Mouse (Mus musculus) cerebellum, postnatal 10 days (tissue): Measurements from ENCODE around the gene Ccnd3.
"Not testable (repeated sequence)": the region's sequence is repeated elsewhere in the genome, so short reads cannot be mapped to it uniquely, and the experiment has no call there.

Source experiments
- DNase-seq, 2 experiments: peaks; one replicate each; pipeline ENCODE4 v3.0.0; 2021; ENCODE audit warnings: mixed read lengths in 2 of 2

Ccnd3 gene

GRCm38 (mm10) chr17:47596839-47597164 is 92.0 kb downstream of the Ccnd3 start:
- DNase-seq, result no peak

DNA sequence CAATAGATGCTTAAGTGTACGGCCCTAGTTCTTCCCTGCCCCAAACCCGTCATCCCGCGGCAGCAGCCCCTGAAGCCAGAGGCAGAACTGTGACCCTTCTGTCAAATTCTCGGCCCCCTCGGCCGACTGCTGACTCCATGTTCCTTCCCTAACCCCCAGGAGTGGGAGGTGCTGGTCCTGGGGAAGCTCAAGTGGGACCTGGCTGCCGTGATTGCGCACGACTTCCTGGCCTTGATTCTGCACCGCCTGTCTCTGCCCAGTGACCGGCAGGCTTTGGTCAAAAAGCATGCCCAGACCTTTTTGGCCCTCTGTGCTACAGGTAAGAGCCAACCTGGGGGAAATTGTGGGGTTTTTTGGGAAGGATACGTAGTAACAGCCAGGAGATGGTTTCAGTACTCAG is 92.4 kb downstream of the Ccnd3 start:
- no peak for DNase-seq

DNA sequence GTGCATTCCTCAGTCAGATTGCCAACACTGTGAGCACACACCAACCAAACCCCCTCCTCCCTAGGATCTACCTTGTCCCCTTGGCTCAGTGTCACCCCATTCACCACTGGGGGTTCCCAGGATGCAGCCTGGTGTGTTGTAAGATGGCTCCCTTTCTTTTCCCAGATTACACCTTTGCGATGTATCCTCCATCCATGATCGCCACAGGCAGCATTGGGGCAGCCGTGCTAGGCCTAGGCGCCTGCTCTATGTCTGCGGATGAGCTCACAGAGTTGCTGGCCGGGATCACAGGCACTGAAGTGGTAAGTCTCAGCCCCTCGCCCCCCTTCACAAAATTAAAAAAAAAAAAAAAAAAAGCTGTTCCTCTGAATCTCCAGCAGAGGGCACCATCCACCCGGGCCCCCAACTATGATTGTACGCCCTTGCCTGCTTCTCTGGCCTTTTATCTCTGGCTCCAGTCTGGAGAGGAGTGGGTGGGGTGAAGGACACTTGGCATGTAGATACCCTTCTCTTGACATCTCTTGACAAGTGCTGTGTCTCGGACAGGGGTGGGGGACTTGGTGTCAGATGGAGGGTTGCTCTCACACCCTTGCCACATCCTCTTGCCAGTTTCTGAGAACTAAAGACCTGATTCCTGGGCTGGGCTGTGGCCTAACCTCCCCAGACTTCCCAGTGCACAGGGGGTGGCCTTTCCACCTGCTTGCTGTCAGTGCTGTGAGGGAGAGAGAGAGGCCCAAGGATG is 93.2 kb downstream of the Ccnd3 start:
- DNase-seq, result peak; percentile 53 to 63

DNA sequence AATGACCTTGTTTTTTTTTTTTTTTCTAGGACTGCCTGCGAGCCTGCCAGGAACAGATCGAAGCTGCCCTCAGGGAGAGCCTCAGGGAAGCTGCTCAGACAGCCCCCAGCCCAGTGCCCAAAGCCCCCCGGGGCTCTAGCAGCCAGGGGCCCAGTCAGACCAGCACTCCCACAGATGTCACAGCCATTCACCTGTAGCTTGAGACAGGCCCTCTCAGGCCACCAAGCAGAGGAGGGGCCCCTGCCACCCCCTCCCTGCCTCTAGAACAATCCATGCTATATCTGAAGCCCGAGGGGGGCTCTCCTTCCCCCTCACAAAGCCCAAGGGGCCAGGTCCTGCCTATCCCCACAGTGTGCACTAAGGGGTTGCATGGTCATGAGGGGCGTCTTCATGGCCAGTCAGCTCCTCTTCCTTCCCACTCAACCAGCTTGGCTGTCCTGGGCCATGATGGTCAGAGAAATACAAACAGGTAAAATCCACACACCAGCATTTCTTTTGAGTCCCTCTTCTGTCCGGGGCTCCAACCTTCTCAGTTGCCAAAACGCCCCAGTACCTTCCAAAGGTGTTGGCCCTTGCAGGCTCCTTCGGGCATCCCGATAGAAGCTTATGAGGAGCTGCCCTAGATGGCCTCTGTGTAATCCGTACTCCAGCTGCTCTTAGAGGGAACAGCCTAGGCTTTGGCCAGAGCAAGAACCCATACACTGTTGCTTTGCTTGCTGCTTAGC is 93.9 kb downstream of the Ccnd3 start:
- DNase-seq, result not testable (repeated sequence)

DNA sequence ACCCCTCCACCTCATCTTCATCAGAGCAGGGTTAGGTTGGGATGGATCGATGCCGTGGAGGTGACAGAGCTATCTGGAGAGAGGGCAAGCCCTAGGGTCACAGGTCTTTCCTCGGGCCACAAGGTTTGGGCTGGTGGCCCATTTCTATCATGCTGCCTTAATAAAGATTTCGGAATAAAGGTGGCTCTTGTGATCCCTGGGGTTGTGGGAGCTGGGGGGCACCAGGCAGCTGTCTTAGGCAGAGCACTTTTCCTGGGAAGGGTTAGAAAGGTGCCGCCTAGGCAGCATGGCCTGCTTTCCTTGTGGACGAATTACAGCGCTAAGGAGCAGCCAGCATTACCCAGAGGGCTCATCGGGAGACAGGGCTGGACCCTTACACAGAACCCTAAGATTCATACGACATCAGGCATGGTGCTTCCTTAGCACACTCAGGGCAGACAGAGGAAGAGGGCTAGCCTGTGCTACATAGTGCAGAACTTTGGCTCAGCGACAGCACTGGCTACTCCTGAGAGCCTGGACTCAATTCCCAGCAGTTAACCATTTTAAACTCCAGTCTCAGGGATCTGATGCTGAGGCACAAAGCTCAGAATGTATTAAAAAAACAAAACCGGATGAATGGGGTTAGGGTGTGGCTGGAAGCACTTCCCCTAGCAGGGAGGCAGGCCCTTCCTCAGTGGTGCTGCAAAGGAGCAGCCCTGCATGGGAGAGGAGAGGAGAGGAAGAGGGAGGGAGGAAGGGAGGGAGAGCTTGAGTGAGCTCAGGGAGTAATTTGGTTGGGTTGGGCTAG is 94.9 kb downstream of the Ccnd3 start:
- DNase-seq, result no peak

- no peak for DNase-seq
These were observed 95.9 kb downstream of the Ccnd3 start for GRCm38 (mm10) chr17:47600601-47601388.

- no peak for DNase-seq
These were observed 96.5 kb downstream of the Ccnd3 start for GRCm38 (mm10) chr17:47601389-47601755.

DNA sequence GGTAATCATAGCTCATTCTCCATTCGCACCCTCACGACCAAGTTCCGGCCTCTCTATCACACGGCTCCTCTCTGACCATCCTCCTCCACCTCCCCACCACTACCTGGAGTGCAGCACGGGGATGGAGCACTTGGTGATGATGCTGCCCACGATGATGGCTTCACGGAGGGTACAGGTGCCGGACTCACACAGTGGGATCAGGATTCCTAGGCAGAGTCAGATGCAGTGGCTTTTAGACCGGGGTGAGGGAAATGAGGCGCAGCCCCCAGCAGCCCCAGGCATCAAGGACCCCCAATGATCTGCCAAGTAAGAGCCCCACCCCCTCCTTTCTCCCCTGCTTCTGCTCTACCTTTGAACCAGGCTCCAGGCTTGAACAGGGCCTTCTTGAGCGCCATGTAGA is 97.4 kb downstream of the Ccnd3 start:
- no peak for DNase-seq

GRCm38 (mm10) chr17:47606220-47606619 is 101.4 kb downstream of the Ccnd3 start:
- no peak for DNase-seq

- DNase-seq, result no peak
These were observed 104.3 kb downstream of the Ccnd3 start for GRCm38 (mm10) chr17:47609182-47609581.

GRCm38 (mm10) chr17:47610849-47611660 is 106.2 kb downstream of the Ccnd3 start, which contains the start of the genes Bysl, Med20 and Gm20517:
Gene Bysl (minus strand): TSS chr17:47611492.
Gene Med20 (plus strand): TSS chr17:47611582.
Gene Gm20517 (plus strand): TSS chr17:47611589.
- DNase-seq, result peak; percentile 99

- no peak for DNase-seq
These were observed 106.8 kb downstream of the Ccnd3 start for GRCm38 (mm10) chr17:47611661-47611982.

GRCm38 (mm10) chr17:47614018-47614417 is 109.2 kb downstream of the Ccnd3 start:
- peak; percentile 46 to 48 for DNase-seq

DNA sequence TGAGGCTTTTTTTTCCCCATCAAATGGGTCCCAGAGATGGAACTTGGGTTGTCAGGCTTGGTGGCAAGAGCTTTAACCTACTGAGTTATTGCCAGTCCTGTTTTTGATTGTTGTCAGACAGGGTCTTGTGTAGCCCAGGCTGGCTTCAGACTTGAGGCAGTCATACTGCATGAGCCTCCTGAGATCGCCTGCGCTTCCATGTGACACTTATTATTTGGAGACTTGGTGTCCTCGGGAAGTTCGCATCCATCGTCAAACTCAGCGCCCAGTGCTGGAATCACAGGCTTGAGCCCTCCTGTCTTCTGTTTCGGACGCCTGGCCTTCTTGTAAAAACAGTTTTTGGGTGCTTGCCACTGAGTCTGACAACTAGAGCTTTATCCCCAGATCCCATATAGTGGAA is 111.3 kb downstream of the Ccnd3 start:
- DNase-seq, result no peak

GRCm38 (mm10) chr17:47616652-47617051 is 111.8 kb downstream of the Ccnd3 start:
- DNase-seq, result no peak

DNA sequence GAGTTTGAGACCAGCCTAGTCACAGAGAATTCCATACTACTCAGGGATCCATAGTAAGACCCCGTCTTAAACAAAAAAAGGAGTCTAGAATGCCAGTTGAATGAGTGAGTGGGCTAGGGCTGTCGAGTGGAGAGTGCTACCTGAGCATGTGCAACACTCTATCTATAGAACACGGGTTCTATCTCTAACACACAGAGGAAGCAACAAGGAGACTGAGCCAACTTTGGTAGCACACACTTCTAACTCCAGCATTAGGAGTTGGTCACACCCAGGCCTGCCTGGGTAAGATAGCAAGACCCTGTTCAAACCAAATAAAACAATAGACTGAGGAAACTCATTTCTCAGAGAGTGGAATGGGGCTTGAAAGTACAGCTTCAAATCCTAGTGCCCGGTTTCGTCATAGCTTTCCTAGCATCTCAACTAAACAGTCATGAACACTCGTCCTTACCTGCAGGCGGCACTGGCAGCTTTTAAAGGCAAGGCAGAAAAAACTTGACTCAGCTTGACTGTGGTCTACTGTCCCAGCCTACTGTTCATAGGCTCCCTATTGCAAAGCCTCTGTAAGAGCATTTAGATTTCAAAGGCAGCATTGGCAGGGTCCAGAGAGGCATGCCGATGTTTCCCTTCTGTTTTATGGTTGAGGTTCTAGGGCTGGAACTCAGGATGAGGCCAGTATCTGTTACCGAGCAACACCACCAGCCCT is 112.9 kb downstream of the Ccnd3 start:
- DNase-seq, result no peak

GRCm38 (mm10) chr17:47618556-47619311 is 113.9 kb downstream of the Ccnd3 start:
- peak; percentile 60 to 71 for DNase-seq

GRCm38 (mm10) chr17:47622912-47623554 is 118.2 kb downstream of the Ccnd3 start:
- no peak for DNase-seq

DNA sequence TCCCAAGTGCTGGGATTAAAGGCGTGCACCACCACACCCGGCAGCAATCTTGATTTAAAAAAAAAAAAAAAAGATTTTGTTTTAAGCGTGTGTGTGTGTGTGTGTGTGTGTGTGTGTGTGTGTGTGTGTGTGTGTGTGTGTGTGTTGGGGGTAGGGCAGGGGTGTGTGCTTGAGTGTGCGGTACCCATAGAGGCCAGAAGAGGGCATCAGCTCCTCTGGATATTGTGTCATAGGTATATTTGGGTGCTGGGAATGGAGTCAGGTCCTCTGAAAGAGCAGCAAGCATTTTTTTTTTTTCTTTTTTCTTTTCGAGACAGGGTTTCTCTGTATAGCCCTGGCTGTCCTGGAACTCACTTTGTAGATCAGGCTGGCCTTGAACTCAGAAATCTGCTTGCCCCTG is 119.7 kb downstream of the Ccnd3 start:
- not testable (repeated sequence) for DNase-seq

DNA sequence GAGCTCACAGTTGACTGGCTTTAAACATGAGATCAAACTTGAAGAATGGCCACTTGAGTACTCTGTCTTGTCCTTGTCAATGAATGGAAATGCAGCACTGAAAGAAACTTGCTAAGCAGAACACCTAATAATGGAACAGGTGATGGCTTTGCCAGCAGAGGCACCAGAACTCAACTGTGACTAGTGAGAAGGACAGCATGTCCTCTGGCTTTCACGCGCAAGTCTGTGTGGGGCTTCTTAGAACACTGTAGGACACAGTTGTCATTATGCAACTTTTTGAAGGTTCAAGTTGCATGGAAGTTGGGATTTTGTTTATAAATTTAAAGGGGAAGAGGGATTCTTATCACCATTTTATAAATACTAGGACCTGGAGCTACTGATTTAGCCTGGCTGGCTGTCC is 120.2 kb downstream of the Ccnd3 start:
- no peak for DNase-seq
